Mouse (Mus musculus) right cerebral cortex, adult 18-20 months (tissue): ENCODE data around the gene Msi2.

Experiments
- DNase-seq: peaks from one replicate; pipeline ENCODE4 v3.0.0; 2022; ENCODE audit warnings: mixed read lengths

Gene Msi2

DNA sequence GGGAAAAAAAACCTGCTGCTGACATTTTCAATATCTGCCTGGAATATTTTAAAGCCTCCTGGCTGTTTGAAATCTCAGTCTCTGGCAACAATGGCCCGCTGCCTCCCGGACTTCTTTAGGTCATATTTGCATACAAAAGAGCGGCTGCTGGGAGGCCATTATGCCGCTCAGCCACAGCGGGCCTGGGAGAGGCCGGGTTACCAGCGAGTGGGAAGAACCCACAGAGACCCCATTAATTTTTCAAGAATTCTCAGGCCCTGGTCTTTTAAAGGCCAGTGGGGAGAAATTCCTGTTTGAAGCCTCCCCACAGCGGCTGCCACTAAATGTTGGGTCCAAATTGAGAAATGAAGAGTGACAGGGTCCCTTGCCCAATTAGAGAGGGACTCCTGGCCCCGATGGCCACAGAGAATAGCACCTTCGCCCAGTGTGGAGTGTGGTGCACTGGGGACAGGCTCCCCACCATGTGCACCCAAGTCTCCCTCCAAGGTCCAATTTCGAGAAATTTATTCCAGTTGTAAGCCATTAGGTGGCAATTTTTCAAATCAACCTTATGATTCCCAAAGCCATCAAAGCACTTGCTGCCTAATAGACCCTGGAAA is 183.9 kb downstream of the Msi2 start:
- DNase-seq, result no peak

- DNase-seq, result no peak
These were observed 186.3 kb downstream of the Msi2 start for GRCm38 (mm10) chr11:88532016-88532415.

GRCm38 (mm10) chr11:88530032-88530431 is 188.3 kb downstream of the Msi2 start:
- no peak for DNase-seq

- no peak for DNase-seq
These were observed 189.7 kb downstream of the Msi2 start for GRCm38 (mm10) chr11:88528522-88529101.

- no peak for DNase-seq
These were observed 191.6 kb downstream of the Msi2 start for GRCm38 (mm10) chr11:88526711-88527110.

GRCm38 (mm10) chr11:88524790-88525575 is 193.3 kb downstream of the Msi2 start:
- DNase-seq, result no peak

GRCm38 (mm10) chr11:88524437-88524789 is 193.9 kb downstream of the Msi2 start:
- DNase-seq, result no peak

GRCm38 (mm10) chr11:88523921-88524320 is 194.4 kb downstream of the Msi2 start:
- DNase-seq, result no peak

DNA sequence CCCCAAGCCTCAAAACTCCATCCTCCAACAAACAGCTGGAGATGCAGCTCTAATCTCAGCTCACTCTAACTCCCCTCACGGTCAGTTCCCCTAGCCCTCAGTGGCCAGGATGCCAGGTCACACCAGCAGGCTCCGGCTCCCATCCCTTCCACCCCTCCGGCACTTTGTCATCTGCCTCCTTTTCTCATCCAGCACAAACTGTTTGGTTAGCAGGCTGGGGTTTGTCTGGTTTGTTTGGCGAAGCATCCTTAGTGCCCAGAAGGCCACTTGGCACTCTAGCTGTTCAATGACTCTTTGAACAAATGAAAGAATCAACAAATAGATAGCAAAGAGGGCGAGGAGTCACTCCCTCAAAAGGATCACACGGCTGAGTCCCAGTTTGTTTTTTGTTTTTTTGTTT is 194.8 kb downstream of the Msi2 start:
- DNase-seq, result no peak

GRCm38 (mm10) chr11:88522114-88522513 is 196.2 kb downstream of the Msi2 start:
- no peak for DNase-seq

- DNase-seq, result no peak
These were observed 197.2 kb downstream of the Msi2 start for GRCm38 (mm10) chr11:88520951-88521730.

DNA sequence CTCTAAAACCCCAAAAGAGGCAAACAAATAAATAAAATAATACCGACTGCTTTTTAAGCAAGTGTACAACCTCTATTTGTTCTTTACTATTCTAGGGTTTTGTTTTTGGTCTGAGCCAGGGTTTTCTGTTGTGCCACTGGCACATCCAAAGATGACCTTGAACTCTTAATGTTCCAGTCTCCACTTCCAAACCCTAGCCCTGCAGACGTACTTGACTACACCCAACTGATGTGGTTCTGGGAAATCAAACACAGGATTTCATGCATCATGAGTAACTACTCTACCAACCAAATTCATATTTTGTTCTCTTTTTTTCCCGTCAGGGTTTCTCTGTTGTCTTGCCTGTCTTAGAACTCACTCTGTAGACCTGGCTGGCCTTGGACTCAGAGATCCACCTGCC is 200.0 kb downstream of the Msi2 start:
- DNase-seq, result no peak

DNA sequence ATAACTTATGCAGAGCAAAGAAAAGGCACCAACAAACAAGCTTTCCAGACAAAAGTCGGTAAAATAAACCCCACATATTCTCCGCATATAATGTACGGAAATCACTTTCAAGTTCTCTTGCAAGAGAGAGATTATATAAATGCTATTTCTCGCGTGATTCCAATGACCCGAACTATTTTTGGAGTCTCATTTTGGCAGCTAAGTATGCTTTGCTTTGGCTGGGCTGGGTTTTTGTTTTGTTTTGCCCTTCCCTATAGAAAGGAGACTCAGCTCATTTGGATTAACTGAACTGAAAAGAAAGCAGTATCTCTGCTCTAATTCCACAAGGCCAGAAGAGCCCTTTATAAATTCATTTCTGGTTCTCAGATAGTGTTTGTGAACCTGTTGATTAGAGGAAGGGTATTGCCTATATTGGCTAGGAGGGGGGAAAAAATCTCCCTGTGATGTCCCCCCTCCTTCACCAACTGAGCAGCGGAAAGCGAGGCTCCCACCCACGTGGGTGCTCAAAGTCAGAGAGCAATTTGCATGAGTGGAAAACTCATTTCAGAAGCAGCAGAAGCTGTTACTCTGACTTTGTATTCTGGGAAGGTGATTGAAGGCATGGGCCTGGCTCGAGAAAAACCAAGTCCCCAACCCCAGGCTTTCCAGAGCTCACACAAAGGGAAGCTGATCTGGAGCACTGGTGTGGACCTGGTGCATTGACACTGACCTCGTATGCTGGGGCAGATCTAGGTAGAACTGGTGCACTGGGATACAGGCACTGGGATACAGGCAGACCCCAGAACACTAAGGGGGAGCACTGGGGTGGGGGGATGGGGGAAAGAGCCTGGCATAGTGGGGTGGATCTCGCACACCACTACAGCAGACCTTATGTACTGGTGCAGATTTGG is 201.5 kb downstream of the Msi2 start:
- DNase-seq, result no peak

GRCm38 (mm10) chr11:88515736-88516583 is 202.4 kb downstream of the Msi2 start:
- DNase-seq, result no peak

DNA sequence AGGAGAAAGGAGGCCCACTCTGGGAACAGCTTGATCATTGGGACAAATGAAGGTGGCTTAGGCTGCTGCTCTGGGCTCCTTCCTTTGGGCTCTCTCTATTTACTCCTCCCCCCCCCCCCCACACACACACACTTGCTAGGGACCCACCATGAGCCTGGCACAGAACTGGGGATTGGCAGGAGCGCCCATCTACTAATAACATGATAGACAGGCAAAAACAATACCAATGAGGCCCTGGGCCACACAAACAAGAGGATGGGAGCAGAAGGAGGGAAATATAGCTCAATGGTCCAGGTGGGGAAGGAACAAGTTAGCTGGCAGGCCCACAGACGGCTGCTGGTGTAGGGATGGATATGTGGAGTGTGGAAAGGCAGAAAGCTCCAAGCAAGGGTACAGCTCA is 203.0 kb downstream of the Msi2 start:
- no peak for DNase-seq

GRCm38 (mm10) chr11:88514151-88514926 is 204.0 kb downstream of the Msi2 start:
- no peak for DNase-seq

DNA sequence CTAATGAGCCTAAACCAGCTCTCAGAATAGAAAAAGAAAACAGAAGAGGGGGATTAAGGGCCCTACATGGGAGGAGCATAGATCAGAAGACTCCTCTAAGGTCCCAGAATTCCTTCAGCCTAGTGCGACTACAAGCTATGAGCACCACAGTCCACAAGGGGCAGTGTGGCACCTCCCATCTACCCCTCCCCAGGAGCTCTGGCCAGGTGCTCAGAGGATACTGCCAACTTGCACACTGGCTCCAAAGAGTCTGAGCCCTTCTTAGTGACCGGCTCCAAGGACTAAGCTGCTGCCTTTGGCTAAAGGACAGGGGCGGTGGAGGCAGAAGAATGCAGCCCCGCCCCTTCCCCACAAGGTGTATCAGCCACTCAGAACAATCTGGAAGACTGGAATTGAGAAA is 205.7 kb downstream of the Msi2 start:
- DNase-seq, result no peak

DNA sequence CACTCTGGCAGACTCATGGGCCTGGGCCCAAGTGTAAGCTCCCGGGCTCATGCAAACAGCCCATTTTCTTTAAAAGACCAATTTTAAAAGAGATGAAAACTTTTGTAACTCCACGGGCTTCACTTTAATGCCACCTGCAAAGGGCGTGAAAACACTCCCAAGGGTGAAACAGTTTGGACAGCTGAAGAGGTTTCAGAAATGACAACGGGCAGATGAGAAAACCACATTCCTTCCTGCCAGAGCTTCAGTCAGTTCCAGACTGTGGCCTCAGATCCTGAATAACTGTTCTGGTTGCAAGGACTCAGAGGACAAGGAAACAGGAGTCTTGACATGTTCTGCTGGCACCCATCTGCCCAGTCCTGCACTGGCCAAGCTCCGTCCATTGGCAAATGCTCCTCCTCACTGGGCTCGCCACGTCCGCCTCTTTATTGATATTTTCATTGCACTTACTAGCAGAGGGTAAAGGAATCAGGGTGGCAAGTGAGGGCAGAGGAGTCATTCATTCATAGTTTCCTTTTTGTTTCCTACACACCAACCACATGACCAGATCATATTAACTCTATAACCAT is 207.9 kb downstream of the Msi2 start:
- no peak for DNase-seq

- DNase-seq, result no peak
These were observed 208.8 kb downstream of the Msi2 start for GRCm38 (mm10) chr11:88509464-88509863.

- DNase-seq, result no peak
These were observed 210.2 kb downstream of the Msi2 start for GRCm38 (mm10) chr11:88508133-88508532.
